Comparison of ENCODE assay signal across 32 mouse cellular contexts in the genomic region with DNA sequence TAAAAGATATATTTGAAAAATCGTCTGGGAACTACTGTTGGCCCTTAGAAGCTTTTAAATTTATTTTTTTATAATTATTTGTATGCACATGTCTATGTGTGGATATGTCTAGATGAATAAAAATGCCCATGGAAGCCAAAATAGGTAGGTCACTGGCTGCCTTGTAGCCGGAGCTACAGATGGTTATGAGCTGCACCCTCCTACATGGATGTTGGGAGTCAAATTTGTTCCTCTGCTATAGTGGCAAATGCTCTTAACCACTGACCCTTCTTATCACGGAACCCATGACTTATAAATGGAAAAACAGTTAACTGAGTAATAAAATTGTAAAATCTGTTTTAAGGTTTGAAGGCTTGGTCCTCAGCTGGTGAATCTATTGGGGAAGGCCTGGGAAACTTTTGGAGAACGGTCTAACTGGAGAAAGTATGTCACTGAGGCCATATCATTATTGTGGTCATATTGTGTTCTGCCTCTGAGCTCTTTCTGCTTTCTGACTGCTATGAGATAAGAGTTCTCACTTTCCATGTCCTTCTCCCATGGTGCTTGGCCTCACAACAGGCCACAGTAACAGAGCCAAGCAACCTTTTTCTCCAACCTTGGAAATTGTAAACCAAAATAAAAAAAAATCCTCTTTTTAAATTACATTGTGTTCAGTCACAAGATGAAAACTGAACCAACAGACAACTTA. TPM values are rescaled to one million over a fixed set of nuclear protein-coding genes. Genes with fewer than 3 reads are reported as not detected.
"Had no signal": no experiment of that assay in that cellular context is flagged by ENCODE, and none has a peak within 500 bp of the region (broad histone marks: within the 10 kb centered on the region; RNA-seq: fewer than 3 reads in every experiment).

No protein-coding gene starts in this region.

- ATAC-seq: intestine, embryonic 15.5 days; midbrain, embryonic 13.5 days; midbrain, embryonic 16.5 days had no signal

- H3K27me3 ChIP-seq: intestine, embryonic 15.5 days; limb, embryonic 13.5 days; midbrain, embryonic 13.5 days; neural tube, embryonic 13.5 days; stomach, embryonic 15.5 days had no signal

- H3K9me3 ChIP-seq: intestine, embryonic 15.5 days; limb, embryonic 10.5 days; limb, embryonic 13.5 days; midbrain, embryonic 10.5 days; midbrain, embryonic 13.5 days; neural tube, embryonic 13.5 days; stomach, embryonic 15.5 days had no signal

- H3K4me3 ChIP-seq: intestine, embryonic 15.5 days; layer of hippocampus, adult 2 months; limb, embryonic 10.5 days; limb, embryonic 13.5 days; midbrain, embryonic 10.5 days; midbrain, embryonic 13.5 days; myocyte; neural tube, embryonic 13.5 days; stomach, embryonic 15.5 days had no signal

- H3K9ac ChIP-seq: intestine, embryonic 15.5 days; limb, embryonic 13.5 days; midbrain, embryonic 13.5 days; neural tube, embryonic 13.5 days; stomach, embryonic 15.5 days had no signal

- H3K4me2 ChIP-seq: intestine, embryonic 15.5 days; limb, embryonic 13.5 days; midbrain, embryonic 13.5 days; neural tube, embryonic 13.5 days; stomach, embryonic 15.5 days had no signal

- DNase-seq: kidney, adult 18-20 months; kidney, adult 9 months; kidney, postnatal 25 days; layer of hippocampus, adult 9-11 months; lung, adult 2 months; lung, postnatal 14 days; lung, postnatal 4 days; retina, postnatal 1 day; right cerebral cortex, postnatal 25 days; spleen, adult 18-20 months; thymus, postnatal 25 days had no signal

- H3K4me1 ChIP-seq: intestine, embryonic 15.5 days; limb, embryonic 10.5 days; limb, embryonic 13.5 days; midbrain, embryonic 10.5 days; midbrain, embryonic 13.5 days; neural tube, embryonic 13.5 days; stomach, embryonic 15.5 days had no signal

- H3K27ac ChIP-seq: intestine, embryonic 15.5 days; kidney, postnatal 0 days; layer of hippocampus, adult 2 months; limb, embryonic 10.5 days; limb, embryonic 13.5 days; midbrain, embryonic 10.5 days; midbrain, embryonic 13.5 days; neural tube, embryonic 13.5 days; stomach, embryonic 15.5 days had no signal

- H3K36me3 ChIP-seq: intestine, embryonic 15.5 days; limb, embryonic 10.5 days; limb, embryonic 13.5 days; midbrain, embryonic 10.5 days; midbrain, embryonic 13.5 days; neural tube, embryonic 13.5 days; stomach, embryonic 15.5 days had no signal

RNA-seq across cellular contexts. Expression of a gene that starts 7.6 kb away (rescaled TPM):
- total RNA-seq: left cerebral cortex, adult 18-20 months; left cerebral cortex, postnatal 25 days; neutrophil, adult 5-6 weeks had no signal

RNA-seq across cellular contexts. Expression of a gene that starts 26.2 kb away (rescaled TPM):
- total RNA-seq: layer of hippocampus, adult 2 months; layer of hippocampus, postnatal 25 days; left cerebral cortex, adult 18-20 months; left cerebral cortex, postnatal 25 days; liver, adult 2 months; megakaryocyte, adult 5-6 weeks; monocyte, adult 5-6 weeks; neutrophil, adult 5-6 weeks had no signal
- polyA plus RNA-seq: intestine, embryonic 15.5 days; kidney, postnatal 0 days; large intestine, adult 2 months; limb, embryonic 10.5 days; limb, embryonic 13.5 days; liver, adult 2 months; lung, adult 2 months; lung, embryonic 16.5 days; midbrain, embryonic 10.5 days; midbrain, embryonic 13.5 days; midbrain, embryonic 16.5 days; myocyte; neural tube, embryonic 13.5 days; stomach, embryonic 15.5 days; thymus, postnatal 0 days had no signal
